Mouse (Mus musculus) MN1 (cell line): Measurements from ENCODE around the gene Ccnd1.

Experiments
- DNase-seq: peaks from one replicate; pipeline ENCODE4 v3.0.0-alpha.2; 2016; ENCODE audit warnings: low spot score

The Ccnd1 gene

DNA sequence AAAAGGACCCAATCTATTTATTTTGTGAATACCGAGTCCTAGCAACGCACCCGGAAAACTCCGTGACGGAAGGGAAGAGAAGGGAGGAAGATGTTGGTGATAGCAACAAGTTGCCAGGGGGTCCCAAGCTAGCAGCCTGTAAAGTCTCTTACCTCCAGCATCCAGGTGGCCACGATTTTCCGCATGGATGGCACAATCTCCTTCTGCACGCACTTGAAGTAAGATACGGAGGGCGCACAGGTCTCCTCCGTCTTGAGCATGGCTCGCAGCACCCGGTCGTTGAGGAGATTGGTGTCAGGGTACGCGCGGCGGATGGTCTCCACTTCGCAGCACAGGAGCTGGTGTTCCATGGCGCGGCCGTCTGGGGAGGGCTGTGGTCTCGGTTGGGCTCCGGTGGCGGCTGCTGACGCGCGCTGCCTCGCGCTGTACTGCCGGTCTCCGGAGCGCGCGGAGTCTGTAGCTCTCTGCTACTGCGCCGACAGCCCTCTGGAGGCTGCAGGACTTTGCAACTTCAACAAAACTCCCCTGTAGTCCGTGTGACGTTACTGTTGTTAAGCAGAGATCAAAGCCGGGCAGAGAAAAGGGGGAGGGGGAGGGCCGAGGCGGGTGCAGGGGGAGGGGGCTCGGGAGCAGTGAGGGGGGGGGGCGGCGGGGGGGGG is at the start of gene Ccnd1:
Ccnd1 (minus strand) TSS at position 582 of the 659 bp plus-strand sequence.
- DNase-seq, result peak; percentile 90

DNA sequence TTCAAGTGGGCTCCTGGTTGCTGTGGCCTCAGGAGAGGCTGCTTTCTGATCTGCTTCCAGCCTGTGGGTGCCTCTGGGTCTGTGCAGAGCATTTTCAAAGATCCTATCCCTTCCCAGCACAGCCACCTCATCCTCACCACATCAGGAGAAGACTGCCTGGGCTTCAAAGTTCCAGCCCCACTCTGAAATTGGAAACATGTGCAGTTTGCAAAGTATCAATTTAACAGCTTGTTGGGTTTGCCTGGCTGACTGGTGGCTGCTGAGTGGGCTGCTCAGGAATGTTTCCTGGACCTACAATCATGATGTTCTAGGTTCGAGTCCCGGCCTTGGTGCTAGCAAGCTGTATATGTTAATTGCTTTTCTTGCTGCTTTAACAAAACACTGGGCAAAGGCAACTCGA is 49.1 kb upstream of the Ccnd1 start:
- no peak for DNase-seq

DNA sequence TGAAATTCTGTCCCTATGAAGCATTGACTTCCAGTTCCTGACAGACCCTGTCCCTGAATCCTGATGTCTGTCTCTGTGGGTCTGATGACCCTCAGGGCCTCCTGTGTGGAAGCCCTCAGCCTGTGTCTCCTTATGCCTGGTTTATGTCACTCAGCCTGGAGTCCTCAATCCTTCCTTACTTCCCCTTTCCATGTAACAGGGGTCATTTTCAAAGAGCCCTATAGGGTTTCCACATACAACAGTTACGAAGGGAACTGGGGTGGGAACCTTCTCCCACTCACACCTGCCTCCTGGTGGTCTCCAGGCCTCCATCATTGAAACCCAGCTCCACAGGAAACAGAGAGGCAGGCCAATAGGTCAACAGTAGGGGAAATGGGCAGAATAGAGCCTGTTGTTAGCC is 45.4 kb upstream of the Ccnd1 start:
- no peak for DNase-seq

DNA sequence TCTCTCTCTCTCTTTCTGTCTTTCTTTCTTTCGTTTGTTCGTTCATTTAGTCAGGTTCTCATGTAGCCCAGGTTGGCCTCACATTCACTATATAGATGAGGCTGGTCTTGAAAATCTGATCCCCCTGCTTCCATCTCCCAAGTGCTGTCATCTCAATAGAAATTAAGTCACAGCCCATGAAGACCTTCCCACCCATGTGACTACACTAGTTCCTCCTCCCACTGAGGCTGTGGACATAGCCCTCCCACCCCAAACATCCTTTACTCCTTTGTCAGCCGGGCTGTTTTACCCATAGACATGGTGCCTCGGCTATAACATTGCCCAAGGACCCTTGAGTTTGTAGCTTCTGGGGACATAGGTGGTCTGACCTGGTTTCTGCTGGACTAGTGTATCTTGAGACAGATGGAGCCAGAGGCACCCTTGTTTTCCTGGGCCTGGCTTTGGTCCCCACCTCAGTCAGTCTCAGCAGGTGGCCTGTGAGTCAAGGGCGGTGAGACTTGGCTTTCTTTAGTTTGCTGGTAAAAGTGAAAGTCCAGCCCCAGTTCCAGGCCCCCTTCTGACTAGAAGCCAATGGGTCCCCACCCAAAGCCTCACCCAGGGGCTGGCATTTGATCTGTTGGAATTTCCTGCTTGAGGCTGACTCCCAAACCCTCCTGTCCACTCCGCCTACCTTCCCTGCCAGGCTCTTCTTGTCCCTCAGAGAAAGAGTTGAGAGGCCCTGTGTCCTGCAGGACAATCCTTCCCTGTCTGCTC is 42.8 kb upstream of the Ccnd1 start:
- no peak for DNase-seq

DNA sequence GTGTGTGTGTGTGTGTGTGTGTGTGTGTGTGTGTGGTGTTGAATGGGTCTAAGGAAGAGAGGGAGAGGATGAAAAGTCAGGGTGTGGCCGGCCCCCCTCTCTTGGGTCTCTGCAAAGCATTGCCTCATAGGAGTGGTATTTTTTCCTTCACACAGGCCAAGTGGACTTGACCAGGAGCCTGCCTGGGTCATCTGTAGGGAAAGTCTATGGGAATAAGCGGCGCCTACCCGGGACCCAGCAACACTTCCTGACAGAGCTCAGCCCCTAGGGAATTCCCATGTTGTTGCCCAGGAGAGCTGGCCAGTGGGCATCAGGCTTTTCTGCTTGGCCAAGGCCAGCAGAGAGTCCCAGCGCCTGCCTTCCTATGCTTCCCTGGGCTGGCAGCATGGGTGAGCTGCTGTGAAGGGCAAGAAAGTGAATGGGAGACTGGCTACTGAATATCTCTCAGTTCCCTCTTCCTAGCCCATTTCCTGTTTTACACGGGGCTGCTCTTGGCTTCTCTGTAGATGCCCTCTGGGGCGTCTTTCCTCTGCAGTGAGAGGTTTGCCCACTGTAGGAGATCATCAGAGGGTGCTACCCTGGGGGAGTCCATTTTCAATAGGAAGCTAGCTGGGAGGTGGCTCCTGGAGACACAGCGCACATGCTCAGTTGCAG is 41.8 kb upstream of the Ccnd1 start:
- peak; percentile 11 for DNase-seq

DNA sequence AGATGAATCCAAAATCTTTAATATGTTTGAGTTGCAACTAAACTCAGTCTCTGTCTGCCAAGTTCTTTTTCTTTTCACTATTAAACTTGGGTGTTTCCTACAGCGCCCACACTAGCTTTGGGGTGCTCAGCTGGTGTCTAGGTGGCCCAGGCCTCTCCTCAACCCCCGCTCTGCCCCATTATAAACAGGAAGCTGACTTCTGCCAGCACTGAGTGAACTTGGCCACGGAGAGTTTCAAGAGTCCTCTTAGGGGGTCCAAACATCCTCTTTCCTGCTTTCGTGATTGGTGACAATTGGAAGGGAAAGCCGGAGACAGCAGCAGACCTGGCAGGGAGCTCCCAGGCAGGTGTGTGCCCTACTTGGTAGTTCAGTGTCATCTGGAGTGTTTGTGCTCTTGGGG is 40.1 kb upstream of the Ccnd1 start:
- no peak for DNase-seq

DNA sequence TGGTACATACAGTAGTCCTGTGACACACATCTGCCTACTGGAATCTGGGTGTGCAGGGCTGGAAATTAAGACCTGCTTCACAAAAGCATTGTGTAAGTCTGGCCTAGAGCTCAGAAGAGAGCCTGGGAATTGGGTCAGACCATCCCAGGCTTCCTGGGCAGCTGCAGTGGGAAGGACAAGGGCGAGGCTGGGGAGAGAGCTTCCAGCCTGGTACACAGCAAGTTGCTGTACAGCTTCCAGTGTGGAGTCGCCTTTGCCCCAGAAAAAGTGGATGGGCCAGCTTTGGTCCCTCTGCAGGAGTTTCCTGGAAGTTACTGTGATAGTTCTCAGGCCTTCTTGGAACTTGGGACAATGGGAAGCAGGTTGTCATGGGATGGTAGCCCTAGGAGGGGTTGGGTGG is 37.4 kb upstream of the Ccnd1 start:
- DNase-seq, result no peak

DNA sequence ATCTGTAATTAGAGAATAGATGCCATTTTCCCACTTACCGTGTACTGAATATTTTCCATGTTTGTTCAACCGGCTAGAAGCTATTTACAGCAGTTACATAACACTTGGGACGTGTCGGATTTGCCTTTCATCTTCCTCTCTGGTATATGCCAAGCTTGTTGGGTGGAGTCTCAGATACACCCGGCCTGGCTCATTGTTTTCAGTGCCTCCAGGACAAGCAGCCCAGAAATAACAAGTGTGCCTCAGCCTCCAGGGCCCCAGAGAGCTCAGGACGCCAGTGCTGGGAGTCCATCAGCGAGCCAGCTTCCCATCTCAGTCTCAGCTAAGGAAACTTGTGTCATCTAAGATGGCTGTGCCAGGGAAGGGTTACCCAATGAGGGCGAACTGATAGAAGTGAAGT is 33.7 kb upstream of the Ccnd1 start:
- DNase-seq, result no peak

DNA sequence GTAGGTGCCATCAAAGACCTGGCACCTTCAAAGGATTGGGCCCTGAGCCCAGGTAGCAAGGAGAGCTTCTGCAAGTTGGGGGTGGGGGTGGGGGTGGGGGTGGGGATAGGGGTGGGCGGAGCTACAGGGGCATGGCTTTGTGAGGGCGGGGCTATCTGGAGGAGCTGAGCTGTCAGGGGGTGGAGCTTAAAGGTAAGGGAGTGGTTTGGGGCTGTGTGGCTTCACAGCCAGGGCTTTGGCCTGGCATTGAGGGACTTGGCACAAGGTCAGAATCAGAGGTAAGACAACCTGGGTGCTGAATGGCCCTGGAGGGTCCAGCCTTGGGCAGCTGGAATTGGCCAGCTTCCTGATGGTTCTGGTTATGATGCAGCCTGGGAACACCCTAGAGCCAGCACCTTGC is 32.0 kb upstream of the Ccnd1 start:
- DNase-seq, result no peak

DNA sequence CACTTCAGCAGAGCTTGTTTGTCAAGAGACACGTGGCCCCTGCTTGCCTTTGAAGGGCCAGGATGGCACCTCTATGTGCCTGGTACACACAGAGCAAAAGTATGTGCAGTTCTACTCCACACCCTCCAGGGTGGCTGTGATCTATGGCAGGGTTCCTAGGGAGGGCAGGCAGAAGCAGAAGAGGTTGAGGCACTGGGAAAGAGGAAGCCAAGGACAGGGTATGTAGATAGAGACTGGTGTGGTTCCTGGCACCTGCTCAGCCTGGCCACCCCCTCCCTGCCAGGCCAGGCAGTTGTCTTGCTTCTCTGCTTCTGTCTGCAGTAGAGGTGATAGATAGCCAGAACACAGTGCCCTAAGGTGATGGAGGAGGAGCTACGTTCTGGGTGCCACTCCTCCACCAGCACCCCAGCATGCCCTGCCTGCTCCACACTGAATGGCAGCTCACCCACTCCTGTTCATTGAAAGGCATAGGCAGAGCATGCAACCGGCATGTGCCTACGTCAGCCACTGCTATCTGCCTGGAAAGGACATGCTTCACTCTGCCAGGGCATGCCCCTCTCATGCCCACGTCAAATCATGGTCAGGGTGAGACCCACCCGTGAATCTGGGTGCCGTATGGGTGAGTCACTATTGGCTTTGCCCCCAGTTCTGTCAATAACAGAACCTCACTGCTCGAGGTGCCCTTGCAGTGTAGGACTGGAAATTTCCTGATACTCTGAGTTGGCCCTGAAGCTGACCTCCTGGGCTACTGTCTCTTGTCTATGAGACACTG is 31.5 kb upstream of the Ccnd1 start:
- no peak for DNase-seq

DNA sequence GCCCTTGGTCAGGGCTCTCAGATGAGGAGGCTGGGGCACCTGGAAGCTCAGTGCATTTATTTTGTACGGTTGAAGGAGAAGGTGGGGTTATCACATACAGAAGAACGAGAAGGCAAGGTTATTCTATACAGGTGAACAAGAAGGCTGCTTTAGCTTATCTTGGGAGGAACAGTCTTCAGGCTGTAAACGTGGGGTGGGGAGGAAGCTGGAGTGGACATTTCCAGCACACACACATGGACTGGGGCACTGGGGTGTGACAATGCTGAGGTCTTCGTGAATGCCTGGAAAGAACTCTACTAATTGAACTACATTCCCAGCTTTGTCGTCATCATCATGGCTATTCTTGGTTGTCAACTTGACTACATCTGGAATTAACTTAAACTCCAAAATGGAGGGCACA is 26.2 kb upstream of the Ccnd1 start:
- no peak for DNase-seq

DNA sequence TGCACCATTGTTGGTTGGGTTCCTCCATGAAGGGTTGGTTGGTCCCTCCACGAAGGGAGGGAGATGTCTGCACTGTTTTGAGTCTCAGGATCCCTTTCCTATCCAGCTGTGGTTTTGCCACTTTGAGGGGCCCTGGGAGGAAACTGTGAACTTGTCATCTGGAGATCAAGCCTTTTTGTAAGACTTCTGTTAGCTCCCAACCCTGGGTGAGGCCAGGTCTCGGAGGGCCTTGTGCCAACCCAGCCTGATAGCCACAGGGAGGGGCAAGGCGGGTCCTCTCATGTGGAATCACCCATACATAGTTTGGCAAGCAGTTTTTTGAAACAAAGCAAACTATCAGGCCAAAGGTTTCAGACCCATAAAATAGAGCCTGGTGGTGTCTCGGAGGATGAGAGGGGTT is 24.6 kb upstream of the Ccnd1 start:
- no peak for DNase-seq

DNA sequence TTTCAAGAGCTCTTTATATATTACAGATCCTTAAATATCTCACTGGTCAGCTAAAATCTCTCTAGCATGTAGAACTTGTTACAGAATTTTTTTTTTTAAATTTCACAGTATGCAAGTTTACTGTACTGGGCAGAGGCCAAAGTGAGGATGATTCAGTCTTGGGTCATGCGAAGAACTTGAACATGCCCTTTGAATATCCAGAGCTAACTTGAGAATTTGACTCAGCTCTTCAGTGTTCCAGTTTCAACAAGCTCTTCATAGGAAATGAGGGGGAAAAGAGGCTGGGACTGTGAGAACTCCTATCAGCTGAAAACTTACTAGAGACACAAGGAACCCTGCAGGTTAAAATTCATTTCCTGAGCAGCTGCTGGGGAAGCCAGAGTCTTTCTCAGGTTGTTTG is 24.2 kb upstream of the Ccnd1 start:
- no peak for DNase-seq

DNA sequence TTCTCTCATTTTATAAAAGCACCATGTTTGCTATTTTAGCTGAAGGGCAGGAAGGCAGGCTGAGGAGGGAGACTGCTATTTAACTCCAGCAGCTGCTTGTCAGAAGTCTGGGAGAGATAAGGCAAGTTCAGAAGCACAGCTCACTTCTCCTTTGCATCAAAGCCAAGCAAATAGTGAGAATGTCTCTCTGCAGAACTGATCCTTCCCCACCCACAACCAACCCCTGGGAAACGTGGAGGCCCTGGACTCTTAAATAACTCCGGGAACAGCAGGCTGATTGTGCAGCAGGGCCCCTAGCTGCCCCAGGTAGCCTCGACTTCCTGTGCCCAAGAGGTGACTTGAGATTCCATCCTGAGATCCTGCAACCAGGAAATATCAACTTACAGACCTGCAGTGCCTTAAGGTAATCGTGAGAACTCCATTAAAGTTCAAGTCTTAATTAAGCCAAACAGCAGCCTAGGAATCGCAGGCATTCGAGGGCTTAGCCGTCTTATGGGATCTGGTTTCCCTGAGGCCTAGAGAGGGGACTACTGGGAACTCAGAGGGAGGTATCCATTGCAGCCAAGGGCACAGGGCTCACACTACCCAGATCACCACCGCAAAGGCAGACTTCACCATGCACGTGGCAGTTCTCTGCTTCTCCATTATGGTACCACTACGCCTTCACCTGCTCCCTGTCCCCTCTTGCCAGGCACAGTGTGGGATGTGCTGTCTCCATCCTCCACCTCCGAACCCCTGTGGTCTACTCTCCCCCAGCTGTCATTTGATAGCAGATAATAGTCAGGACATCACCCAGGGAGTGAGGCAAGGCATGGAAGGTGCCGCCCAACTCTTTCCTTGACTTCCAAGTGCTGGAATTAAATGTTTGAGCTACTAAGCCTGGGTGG is 19.0 kb upstream of the Ccnd1 start:
- no peak for DNase-seq

DNA sequence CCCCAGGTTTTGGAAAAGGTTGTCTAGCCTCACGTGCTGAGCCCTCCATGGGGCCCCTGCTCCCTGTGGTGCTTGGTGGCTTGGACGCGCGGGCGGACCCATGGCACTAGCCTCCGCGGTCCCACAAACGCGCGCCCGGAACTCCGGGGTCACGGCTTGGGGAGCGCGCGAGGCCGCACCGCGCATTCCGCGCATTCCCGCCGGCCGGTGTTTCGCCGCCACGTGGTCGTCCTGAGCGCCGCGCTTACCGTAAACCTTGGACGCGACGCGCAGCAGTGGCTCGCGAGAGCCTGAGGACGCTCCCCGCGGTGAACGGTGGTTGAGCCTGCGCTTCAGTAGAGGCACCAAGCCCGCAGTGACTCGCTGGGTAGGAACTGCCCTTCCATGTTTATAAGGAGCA is 3.5 kb upstream of the Ccnd1 start:
- DNase-seq, result peak; percentile 89

DNA sequence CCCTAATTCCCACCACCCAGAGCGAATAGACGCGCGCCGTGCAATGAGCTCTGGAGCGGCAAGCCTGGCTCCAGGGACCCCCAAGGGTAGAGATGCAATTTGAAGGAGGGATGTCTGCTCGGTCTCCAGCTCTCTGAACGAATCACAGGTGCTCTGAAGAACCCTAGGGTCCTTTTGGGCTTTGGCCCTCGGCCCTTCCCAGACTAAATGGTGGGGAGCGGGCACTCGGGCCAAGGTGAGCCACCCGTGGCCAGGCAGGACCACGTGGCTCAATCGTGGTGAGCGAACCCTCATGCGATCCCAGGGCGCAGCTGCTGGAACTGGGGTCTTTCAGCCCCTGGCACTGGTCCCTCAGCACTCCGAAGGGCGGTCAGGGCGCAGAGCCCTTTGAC is 3.0 kb upstream of the Ccnd1 start:
- peak; percentile 52 for DNase-seq

DNA sequence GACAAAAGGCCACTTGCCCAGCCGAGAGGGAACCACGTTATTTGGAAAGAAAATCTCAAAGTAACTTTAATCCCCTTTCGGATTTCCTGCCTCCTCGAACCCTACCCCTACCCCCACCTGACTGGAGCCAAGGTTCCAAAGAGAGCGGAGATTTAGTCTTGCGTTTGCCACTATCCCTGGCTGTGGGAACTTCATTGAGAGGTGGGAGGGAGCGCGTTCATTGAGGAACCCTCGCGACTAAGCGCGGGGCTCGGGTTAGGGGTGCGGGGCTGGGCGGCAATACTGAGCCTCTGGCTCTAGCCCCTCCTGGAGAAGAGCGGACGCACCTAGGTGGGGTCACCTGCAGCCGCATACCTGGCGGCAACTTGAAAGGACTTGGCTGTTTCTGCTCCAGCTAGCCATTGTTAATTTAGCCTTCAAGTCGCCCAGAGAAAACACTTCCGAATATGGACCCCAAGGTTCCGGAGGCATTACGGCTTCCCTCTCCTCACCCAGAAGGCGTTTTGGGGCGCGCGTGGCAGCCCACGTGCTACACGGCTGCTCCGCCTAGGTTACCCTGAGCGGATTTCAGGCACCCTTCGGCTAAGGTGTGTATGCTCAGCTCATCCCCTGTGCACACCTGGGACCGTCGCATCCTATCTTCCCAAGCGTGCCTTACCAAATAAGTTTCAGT is 2.5 kb upstream of the Ccnd1 start:
- DNase-seq, result peak; percentile 58

DNA sequence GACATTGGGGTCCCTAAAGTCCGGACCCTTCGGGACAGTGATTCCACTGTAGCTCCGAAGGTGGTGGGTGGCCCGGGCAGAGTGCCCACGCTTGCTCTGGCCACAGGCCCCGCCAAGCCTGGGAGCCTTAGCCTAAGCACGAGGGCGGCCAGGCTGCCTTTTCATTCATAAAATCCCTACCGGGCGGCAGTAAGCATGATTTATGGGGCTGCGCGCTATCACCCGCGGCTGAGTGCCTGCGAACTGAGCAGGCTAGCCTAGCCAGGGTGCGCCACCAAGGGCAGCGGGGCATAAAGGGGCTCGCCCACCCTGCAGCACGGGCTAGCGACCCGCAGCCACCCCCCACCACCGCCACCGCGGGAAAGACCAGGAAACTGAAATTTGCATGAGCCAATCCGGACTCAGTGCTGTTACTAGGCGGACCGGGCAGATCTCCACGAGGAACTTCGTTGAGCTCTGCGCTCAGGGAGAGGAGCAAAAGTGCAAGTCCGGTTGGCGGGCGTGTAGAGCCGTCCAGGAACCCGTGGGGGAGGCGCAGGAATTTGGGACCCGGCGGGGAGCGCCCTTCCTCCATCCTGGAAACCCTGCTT is 1.6 kb upstream of the Ccnd1 start:
- DNase-seq, result peak; percentile 95

DNA sequence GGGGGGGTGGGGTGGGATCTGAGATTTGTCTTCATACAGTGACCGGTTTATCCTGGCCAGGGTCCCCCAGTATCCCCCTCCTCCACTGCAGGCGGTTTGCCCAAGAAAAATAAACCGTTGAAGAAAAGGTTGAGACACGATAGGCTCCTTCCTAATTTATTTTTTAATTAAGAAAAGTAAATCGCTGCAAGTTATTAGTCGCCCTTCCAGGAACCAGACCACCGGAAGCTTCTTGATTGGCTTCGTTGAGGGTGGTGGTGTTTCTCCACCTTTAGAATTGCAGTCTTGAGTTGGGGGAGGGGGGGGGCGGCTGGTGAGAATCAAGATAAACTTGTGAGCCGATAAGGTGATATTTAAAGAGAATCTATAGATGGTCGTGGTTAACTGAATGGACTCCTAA is 860 bp upstream of the Ccnd1 start:
- no peak for DNase-seq

DNA sequence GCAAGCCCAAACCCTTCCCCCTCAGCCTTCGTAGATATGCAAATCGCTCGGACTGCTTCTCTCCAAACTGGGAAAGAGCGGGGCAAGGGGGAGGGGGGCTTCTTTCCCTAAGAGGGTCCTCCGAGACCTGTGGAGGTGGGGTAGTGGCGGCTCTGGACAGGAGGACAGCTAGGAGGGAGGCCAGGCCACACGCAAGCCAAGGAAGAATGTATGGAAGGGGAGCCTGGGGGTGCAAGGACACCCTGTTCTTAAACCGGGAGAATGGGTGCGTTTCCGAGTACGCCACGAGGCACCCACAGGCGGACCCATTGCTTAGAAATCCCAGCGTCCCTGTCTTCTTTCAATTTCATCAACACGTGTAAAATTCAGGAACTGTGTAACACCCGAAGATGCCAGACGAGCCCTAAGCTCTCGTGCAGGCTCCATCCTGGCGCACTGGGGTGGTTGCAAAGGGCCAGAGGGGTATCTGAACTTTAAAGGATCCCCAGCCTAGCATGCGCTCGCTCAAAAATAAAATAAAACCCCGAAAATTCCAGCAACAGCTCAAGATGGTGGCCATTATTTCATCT is 362 bp upstream of the Ccnd1 start:
- peak; percentile 77 for DNase-seq
